Mouse (Mus musculus): ENCODE data around the gene Gm17581. TPM values are rescaled to one million over a fixed set of nuclear protein-coding genes. Genes with fewer than 3 reads are reported as not detected.
"Not testable (repeated sequence)": the region's sequence is repeated elsewhere in the genome, so short reads cannot be mapped to it uniquely, and the experiment has no call there.

Gm17581 gene
- not detected for total RNA-seq (2021)
- long read RNA-seq: 0 reads

DNA sequence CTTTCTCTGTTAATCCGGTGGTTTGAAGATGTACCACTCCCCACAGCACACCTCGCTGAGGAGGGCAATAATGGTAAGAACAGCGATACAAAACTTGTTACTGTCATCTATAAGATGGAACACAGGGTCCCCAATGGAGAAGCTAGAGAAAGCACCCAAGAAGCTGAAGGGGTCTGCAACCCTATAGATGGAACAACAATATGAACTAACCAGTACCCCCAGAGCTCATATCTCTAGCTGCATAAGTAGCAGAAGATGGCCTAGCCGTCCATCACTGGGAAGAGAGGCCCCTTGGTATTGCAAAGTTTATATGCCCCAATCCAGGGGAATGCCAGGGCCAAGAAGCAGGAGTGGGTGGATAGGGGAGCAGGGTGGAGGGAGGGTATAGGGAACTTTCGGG lies at the start of gene Gm17581:
Gene Gm17581, minus strand, starts transcription at position 101 of the 400 bp plus-strand sequence.
- DNase-seq (ENCODE audit: low spot score in 2 of 2): not testable (repeated sequence)

DNA sequence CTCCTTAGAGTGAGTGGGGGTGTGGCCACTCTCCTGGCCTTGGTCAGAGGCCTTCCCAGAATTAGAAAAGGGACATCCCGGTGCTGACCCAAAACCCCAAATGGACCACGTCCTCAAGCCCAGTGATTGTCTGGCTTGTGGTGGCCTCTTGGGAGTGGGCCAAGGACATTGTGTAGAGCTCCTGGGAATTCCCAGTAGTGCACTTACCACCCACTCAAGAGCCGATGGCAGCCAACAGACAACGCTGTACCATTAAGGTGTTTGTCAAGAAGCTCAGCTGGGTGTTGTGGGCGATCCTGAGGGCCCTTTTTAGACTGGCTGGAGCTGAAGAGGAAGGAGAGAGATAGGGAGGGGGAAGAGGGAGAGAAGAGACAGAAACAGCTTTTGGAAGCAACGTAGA lies 48.9 kb upstream of the Gm17581 start:
- no peak for DNase-seq (ENCODE audit: low spot score in 2 of 2)

DNA sequence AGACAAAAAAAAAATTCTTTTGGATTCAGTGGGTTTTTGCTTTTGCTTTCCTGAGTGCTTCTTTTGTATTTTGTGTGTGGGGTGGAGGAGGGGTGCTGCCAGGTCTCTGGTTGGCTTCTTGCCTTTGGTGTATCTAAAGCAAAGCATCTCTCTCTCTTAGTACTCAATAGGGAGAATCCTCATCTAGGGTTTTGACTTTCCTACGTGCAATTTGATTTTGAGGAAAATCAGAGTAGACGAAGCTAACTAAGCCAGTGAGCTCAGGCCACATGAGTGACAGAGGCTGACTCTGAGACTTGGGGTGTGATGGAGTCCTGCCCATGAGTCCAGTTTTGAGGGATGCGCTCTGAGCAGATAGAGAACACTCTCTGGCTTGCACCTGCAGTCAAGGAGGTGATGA lies 43.8 kb upstream of the Gm17581 start:
- DNase-seq (ENCODE audit: low spot score in 2 of 2): no peak

DNA sequence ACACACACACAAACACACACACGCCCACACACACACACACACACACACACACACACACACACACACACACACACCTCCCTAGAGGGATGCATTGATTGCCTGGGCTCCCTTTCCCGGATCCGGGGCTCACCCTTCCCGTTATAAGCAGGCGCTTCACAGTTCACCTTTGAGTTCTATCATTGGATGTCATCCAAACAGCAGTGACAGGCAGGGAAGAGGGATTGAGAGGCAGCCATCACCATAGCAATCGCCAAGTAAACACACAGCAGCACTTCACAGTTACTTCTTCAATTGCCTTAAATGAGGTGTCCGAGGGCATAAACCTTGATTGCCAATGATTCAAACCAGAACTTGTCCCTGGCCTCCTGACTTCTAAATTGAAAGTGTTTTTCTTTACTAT lies 43.4 kb upstream of the Gm17581 start:
- no peak for DNase-seq (ENCODE audit: low spot score in 2 of 2)

DNA sequence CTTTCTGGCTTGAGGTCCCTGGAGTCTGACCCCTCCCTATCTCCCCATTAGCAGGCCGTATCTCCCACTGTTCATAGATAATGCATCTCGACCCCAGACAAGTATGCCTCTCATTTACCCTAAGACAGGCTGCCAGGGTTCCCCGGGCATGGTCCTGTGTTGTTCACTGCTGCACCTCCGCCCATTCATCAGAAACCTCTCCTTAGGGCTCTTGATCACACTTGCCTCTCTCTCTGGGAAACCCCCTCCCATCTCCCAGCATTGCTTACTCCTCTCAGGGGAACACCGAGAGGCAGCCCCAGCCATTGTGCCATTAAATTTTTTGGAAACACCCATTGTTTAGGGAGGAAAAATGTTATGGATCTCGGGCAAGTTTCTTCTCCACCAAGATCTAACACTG lies 42.3 kb upstream of the Gm17581 start:
- DNase-seq (ENCODE audit: low spot score in 2 of 2): no peak

DNA sequence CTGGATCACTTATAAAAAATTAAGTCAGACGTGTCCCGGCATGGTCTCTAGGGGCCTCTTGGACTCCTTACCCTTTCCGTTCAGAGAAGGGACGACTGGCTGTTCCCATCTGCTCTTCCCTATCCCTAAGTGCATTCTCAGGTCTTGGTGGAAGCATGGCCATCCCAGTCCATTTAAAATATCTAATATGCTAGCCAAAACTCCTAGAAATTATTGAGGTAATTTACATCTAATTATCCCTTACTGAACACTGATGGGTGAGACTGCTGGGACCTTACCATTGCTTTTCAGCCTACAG lies 42.0 kb upstream of the Gm17581 start:
- no peak for DNase-seq (ENCODE audit: low spot score in 2 of 2)

DNA sequence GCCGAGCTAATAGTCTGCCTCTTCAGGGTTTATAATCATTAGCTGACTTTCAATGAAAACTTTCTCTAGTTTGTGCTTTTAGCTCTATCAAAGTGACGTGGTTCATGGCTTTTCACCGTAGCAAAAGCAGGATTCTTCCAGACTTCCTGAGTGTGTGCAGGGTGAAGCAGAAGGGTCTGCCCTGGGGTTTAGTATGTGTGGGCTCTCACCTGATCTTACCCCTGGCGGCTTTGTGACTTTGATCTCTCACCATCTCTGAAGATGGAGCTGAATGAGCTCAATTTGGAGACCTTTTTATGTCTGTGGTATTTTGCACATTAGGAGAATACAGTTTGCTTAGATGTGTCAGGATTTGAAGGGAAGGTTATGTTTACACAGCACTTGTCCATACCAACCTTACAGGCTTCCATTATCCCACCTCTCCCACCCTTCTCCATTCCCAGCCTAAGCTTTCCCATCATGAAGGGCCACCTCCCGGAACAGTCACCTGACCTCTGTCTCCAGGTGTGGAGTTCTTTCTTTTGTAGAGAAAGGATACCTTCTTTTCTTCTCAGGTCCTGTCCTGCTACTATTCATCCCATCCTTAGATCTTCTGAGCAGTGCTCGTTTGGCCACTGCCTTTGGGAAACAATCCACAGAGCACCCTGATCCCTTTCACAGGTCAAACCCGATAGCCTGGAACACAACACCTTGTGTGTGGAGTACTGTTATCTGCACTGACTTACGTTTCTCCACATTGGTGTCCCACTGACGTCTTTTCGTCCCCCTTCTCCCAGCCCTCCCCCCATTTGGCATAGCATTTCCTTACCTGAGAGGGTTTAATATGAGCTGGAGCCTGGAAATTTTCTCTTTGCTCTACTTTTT lies 41.4 kb upstream of the Gm17581 start:
- DNase-seq (ENCODE audit: low spot score in 2 of 2): no peak

DNA sequence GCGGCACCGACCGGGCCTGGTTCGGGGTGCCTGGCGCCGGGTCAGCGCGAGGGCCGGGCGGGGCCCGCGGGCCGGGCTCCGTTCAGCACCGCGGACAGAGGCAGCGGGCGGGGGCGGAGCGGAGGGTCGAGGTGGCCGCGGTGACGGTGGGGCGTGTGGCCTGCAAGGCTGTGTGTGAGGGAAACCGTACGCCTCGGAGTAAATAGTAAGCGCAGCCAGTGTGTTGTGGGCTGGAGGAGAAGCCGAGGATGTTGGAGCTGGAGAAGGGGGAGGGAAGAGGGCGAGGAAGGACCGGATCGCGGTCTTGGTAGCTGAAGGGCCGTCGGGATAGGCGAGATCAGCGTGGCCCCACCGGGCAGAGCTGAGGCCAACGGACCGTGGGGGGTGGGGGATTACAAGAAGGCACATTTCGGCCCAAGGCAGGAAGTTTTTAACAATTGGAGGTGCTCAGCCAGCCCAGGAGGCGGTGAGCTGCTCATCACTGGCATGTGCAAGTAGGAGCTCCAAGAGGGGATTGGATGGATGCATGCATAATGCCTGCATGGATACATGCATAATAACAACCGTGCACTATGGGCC lies 40.1 kb upstream of the Gm17581 start:
- DNase-seq (ENCODE audit: low spot score in 2 of 2): peak; percentile 60 to 72

DNA sequence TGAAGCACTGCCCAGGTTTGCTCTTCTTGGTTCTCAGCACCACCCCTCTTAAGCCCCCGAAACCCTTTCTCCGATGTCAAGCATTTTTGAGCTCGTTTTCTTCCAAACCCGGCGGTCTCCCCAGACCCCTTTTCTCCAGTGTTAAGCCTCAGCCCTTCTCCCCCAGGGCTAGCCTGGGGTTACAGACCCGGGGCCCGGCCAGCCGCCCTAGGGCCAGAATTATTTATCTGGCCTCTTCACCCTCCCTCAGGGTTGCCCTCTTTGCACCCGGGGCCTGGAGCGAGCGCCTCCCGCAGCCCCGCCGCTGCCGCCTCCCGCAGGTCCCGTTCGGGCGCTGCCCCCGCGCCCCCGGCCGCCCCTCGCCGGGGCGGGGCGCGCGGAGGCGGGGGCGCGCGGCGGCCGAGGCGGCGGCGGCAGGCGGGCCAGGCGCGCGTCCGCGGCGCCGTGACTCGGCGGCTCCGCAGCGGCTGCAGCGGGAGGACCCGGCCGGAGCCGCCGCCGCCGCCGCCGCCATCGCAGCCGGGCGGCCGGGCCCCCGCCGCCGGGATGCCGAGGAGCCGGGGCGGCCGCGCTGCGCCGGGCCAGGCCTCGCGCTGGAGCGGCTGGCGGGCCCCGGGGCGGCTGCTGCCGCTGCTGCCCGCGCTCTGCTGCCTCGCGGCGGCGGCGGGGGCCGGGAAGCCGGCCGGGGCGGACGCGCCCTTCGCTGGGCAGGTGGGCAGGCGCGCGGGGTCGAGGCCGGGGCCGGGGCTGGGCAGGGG lies 39.4 kb upstream of the Gm17581 start, which contains the start of gene Mmp24:
Gene Mmp24, plus strand, starts transcription at position 416 of the 758 bp plus-strand sequence.
- DNase-seq (ENCODE audit: low spot score in 2 of 2): peak in 1 of 2 experiments; percentile 29

DNA sequence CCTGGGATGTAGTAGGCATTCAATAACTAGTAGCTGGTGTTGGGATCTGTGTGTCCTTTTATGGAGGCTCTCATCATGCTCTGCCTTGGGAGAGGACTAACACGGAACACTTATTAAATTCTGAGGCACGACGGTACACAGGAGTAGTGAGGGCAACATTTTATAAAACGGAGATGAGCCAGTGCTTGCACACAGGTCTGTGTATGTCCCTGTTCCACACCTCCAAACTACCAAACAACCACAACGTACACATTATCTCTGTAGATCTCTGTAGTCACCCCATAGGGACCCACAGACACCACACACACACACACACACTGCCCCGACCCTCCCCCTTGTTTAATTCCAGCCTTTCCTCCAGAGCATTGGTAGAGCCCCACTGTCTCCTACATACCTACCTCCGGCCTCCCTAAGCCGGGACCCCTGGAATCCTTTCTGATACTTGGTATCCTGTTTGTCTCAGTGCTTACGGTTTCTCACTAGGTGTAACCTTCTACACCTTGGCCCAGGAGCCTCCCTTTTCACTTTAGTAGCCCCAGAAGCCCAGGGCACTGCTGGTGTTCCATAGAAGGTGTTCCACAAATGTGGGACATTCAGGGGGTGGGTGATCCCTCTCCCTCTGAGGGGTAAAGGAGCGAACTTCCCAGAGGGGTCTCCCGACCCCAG lies 38.7 kb upstream of the Gm17581 start:
- DNase-seq (ENCODE audit: low spot score in 2 of 2): no peak

DNA sequence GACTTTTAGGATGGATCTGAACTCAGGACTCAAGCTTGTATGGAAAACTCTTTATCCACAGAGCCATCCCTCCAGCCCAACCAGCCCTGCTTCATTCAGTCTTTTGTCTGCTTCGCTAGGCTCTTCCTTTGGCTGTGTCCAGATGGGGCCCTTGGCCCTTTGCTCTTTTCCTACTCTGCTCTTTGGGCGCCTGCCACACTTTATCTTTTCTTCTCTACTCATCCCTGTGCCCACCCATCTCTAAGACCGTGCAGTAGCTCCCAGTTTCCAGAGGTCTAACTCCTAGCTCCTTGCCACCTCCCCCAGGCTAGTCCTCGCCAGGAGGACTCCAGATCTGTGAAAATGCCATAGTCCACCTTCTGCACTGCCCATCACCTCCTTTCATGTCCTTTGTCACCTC lies 38.0 kb upstream of the Gm17581 start:
- no peak for DNase-seq (ENCODE audit: low spot score in 2 of 2)

DNA sequence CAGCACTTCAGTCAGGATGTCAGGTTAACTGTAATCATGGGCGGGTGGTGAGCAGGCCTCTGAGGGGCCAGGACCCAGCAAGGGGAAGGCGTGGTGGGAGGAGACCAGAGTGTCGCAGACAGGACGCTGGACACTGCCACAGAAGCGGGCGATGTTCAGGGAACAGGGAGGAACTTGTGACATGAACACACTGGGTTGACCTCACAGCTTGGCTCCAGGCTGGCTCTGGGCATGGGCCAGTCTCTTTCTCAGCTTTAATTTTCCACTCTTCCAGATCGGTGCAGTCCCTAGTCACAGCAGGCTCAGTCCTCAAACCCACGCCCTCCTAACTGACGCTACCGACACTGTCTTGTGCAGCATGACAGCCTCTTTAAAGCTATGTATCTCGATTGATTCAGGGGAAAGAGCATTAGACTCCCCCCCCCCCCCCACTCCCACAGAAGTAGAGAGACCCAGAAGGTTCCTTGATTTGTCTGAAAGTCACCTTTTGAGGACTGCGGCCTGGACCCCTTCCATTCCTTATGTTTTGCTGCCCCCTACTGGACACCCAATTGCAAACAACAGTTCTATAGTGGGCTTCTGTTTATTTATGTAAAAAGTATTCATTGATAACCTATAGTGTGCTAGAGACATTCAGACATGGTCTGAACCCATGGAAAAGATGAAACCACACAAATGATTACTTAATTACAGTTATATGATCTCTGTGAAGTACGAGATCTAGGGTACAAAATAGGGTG lies 29.2 kb upstream of the Gm17581 start:
- DNase-seq (ENCODE audit: low spot score in 2 of 2): peak; percentile 76 to 81

DNA sequence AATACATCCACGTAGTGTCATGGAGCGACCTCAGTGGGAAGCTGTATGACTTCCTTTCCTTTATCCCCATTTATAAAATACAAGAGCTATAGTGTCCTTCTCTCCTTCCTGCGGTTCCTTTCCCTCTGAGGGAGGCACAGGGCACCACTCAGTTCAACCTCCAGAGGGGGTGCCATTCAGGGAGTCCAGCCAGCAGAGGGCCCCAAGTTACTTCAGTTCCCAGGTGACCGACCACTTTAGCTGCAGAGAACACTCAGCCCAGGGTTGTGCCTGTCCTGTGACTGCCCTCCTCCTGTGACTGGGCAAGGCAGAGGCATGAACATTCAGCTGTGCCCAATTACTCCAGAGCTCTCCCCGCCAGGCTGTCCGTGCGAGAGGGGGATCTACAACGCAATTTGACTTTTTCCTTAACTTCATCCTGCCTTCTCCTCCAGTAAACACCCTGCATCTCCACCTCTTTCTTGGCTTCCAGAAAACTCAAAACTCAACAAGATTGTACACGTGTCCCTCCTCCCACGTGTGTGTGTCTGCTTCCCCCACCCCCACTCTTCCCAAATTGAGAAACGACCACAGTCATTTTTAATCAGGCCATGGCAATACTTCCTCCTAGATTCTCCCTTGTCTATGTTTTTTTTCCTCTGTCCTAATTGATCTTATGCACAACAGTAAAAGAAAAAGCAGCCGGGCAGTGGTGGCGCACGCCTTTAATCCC lies 21.3 kb upstream of the Gm17581 start:
- DNase-seq (ENCODE audit: low spot score in 2 of 2): no peak

DNA sequence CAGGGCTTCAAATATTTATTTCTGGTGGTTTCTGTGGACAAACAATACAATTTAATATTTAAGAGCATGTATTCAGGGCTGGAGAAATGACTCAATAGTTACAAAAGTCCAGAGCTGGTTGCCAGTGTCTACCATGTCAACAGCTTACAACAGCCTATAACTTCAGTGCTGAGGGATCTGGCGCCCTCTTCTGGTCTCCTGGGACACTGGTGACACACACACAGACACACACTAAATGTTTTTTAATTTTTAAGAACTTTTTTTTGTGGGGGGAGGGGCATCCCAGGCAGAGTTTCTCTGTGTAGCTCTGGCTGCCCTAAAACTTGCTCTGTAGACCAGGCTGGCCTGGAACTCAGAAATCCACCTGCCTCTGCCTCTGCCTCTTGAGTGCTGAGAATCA lies 20.1 kb upstream of the Gm17581 start:
- peak; percentile 54 to 56 for DNase-seq (ENCODE audit: low spot score in 2 of 2)

DNA sequence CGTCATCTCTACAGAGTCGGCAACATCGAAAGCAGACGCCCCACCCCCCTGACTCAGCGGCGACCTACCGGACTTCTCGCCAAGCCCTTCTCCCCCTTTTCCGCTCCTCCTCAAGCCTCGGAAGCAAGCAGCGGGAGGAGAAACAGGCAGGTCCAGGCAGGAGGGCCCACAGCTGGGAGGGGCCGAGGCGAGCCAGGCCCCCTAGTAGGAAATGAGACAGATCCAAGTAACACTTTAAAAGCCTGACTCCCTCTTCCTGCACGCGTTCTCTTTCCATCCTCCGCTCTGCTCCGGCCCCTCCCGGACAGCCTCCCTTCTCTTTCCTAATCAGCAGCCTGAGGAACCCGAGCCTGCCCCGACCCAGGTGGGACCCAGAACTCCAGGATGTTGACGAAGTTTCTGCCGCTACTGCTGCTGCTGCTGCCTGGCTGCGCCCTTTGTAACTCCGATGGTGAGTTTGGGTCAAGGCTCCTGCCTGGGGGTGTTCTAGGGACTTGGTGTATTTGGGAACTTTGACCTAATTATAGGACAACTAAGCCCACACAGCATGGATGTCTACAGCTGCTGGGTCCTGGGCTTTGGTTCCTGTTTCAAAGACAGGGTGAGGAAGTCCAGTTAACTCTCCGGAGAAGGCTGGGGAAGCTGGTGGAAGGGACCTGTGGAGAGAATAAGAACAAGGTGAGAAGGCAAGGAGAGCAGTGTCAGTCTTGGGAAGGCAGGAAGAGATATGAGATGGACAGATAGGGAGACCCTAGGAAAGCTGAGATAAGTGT lies 15.5 kb upstream of the Gm17581 start, which contains the start of gene Procr:
Gene Procr, plus strand, starts transcription at position 104 of the 773 bp plus-strand sequence.
- no peak for DNase-seq (ENCODE audit: low spot score in 2 of 2)

DNA sequence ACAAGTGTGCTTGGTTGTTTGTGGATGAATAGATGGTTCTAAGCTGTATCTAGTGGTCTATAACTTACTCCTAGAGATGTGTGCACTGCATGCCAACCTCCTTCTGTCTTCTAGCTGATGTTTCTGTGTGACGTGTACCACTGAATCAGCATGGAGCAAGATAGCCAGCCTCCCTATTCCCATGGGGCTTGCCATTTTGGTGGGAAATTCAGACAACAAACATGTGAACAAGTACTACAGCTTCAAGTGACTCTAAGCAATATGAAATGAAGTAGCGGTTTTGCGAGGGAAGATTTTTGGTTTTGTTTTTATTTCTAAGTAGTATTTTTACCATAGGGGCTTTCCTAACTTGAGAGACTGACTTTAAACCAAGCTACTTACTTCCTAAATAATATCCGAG lies 13.7 kb upstream of the Gm17581 start:
- no peak for DNase-seq (ENCODE audit: low spot score in 2 of 2)

DNA sequence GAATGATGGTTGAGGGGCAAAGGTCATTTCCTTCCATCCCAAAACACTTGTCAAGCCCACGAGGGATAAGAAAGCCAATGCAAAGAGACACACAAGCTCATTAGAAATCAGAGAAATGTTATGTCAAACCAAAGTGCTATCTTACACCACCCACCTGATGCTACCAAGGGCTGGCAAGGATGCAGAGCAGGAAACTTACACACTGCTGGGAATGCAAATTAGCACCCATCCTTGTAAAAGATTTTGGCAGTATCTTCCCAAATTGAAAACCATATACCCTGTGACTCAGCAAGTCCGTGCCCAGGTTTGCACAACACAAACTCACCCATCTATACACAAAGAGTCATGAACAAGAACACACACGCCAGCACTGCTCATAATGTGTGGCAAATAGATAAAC lies 9.8 kb upstream of the Gm17581 start:
- DNase-seq (ENCODE audit: low spot score in 2 of 2): no peak

DNA sequence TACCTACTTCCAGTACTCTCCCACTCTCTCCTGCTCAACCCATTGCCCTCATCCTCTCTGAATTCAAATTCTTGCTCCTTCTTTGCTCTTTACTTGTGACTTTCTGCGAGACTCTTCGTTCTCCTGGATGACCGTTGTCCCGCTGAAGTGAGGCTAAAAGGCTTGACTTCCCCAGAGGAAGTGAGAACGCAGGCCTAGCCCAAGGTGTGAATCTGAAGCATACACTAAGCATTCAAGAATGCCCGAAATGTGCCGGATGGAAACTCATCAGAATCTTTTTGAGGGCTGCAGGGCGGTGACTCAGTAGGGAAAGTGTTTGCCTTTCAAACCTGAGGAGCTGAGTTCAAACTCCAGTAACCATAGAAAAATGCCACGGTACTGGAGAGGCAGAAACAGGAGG lies 7.7 kb upstream of the Gm17581 start:
- no peak for DNase-seq (ENCODE audit: low spot score in 2 of 2)

DNA sequence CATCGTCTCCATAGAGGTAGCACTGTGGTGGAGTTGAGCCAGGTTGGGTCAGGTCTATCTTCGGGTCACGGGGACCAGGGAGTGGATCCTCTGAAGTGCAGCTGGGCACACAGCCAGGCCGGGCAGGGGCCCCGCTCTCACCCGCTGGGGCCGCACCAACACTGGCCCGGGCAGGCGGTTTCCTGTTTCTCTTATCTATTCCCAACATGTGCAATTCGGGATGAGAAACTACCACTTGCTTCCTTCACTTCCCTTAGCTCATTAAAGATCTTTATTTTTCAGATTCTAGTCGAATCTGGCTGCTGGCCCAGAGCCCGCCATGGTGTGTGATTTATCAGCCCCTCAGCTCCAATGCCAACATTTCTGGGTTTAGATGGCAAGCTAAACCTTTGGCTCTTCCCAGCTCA lies 7.3 kb upstream of the Gm17581 start:
- DNase-seq (ENCODE audit: low spot score in 2 of 2): no peak

Measured in layer of hippocampus, postnatal 10 days (tissue).